Mouse (Mus musculus) kidney, adult 2 months (tissue): Measurements from ENCODE around the gene Nuf2.

Experiments
- CTCF ChIP-seq: fragments of 200-500 bp; conservative IDR thresholded peaks from 2 replicates; pipeline ENCODE4 v1.5.1; 2011; ENCODE audit warnings: low read depth, mild to moderate bottlenecking, control low read depth, low read length, moderate library complexity, mixed read lengths; ENCODE audit not compliant: insufficient read depth, insufficient read length
- POLR2A ChIP-seq: fragments of 200-500 bp; IDR thresholded peaks from one replicate; pipeline ENCODE4 v1.6.1; 2011; ENCODE audit warnings: low read depth, low read length, control low read depth

GRCm38 (mm10) chr1:169506354-169506753, 24.9 kb downstream of the Nuf2 start:
- TF ChIP-seq POLR2A = no peak
- no peak for TF ChIP-seq CTCF
